Mouse (Mus musculus) WW6 (cell line): ENCODE results near the gene Rnf5.

ENCODE experiments used
- DNase-seq: peaks from one replicate; pipeline ENCODE4 v3.0.0-alpha.2; 2013; ENCODE audit warnings: low read depth, low spot score

Rnf5 gene

DNA sequence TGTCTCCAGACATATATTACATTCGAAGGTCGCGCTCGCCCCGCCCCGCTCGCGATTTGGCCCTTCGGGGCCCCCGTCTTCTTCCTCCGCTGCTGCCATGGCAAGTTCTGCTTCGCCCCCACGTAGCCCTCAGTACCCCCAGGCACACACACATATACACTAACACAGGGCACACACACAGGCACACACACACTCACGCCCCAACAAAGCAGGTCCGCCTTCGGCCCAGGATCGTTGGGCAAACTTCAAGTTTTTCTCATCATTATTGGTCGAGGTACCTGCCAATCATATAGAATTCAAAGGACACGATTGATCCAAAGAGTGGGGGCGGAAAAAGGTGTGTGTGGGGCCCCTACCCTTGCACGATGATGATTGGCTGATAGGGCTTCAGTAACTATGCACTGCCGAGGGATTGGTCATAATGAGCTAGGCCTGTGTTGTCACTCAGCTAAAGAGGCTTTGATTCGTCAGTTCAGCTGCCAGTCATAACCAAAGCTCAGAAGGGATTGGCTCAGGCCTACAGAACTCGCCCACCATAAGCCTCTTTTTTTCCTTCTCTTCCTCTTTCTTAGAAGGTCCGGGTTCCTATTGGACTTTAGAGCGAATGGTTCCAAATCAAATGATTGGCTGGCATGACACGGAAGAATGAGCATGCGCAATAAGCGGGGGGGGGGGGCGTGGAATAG, at the start of gene Rnf5:
TSS of gene Rnf5 (minus strand) at position 316 of the 686 bp plus-strand sequence.
- DNase-seq, result peak; percentile 98

DNA sequence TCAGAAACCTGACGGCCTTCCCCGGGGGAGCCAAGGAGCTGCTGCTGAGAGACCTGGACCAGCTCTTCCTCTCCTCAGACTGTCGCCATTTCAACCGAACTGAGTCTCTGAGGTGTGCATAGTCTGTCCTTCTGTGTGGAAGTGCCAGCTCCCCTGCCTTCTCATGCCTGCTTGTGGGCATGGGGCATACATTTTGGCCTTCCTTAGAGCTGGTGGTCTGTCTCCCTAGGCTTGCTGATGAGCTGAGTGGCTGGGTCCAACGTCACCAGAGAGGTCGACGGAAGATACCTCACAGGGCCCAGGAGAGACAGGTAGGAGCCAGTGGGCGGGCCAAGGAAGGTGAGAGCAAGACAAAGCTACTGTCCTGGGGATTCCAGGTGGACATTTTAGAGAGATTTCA, 49.5 kb upstream of the Rnf5 start:
- no peak for DNase-seq

DNA sequence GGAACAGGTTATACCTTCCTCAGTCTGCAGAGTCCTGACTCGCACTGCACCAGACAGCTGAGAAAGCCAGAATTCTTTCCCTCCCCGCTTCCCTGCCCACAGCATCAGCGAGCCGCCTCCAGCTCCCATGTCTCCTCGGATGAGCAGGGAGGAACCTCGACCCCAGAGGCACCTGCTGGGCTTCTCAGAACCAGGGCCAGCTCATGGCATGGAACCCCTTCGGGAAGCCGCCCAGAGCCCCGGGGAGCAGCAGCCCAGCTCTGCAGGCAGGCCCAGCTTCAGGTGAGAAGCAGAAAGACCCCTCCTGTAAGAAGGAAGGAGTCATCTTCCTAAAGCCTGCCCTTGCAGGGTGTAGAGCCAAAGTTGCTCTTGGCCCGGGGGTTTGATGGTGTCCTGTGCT, 49.1 kb upstream of the Rnf5 start:
- no peak for DNase-seq

DNA sequence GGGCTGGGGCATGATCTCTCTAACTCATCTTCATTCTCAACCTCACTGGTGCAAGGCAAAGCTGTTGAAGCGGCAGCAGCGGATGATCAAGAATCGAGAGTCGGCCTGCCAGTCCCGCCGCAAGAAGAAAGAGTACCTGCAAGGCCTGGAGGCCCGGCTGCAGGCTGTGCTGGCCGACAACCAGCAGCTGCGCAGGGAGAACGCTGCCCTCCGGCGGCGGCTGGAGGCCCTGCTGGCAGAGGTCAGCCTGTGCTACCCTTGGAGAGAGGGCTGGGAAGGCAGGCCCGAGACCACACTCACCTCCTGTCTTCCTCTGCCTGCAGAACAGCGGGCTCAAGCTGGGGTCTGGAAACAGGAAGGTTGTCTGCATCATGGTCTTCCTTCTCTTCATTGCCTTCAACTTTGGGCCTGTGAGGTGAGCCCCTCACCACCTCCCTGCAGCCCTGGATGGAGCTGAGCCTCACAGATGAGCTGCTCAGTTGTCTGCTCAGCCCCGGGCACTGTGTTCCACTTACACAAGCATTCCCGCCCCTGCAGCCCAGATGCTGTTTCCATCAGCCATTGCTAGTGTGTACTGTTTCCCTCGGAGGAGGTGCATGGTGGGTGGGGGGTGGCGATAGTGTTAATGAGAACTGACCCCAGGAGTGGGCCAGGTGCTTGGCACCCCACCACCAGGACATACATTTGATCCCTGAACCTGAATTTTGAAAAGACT, 48.2 kb upstream of the Rnf5 start:
- no peak for DNase-seq

DNA sequence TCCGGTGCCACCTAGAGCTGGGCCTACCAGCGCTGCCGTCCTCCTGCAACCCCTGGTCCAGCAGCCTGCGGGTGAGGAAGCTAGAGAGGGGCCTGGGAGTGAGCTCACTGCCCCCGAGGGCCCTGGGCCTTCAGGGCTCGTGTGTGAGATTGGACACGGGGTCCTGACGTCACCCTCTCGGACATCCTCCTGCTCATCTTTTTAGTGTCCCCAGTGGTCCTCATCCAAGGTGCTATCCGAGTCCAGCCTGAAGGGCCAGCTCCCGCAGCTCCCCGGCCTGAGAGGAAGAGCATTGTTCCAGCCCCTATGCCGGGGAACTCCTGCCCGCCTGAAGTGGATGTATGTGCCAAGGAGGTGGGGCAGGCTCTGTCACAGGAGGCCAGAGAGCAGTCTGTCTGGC, 47.3 kb upstream of the Rnf5 start:
- DNase-seq, result no peak

DNA sequence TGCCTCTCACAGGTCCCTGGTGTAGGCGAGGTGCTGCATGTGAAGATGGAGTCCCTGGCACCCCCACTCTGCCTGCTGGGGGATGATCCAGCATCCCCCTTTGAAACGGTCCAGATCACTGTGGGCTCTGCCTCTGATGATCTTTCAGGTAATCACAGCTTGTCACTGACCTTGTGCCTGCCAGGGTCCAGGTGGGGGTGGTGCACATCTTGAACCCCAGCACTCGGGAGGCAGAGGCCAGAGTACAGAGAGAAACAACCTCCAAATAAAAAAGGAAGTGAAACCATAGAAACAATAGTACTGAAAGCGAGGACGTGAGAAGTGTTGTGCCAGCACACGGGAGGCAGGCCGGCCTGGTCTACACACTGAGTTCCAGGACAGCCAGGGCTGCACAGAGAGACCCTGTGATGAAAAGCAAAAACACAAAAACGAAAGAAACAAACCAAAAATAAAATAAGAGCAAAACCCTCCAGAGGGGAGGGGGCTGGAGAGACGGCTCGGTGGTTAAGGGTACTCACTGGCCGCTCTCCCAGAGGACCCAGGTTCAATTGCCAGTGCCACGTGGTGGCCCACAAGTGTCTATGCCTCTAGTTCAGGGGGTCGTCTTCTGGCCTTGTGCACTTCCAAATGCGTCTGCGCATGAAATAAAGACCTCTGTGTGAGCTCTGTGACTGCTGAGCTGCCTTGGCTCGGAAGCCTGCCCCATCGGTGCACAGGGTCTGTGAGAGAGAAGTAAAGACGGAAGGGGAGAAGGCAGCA, 45.8 kb upstream of the Rnf5 start:
- no peak for DNase-seq

DNA sequence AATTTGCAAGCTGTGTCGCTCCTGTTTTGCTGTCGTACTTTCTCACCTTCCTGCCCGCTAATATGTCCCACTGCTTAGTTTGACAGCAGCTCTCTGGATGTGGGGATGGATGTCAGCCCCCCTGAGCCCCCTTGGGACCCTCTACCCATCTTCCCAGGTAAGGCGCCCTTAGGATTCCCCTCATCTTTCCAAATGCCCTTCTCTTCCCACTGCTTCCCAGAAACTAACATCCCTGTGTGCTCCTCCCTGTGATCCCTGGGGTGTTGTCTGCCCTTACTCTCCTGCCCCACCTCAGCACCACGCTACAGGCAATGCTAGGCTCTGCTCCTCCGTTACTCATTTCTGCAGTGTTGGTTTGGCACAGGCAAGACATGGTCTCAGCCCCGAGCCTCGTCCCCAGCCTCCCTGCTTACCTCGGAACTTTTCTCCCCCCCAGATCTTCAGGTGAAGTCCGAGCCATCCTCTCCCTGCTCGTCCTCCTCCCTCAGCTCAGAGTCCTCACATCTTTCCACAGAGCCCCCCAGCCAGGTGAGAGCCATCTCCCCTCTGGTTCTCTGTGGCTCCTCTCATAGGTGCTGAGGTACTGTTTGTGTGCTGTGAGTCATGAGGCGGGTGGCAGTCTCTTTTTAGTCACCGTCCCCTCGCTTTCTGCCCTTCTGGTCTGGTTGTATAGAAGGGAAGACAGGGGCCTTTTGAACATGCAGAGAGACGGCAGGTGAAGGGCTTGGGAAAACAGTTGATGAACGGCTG, 44.8 kb upstream of the Rnf5 start:
- no peak for DNase-seq

DNA sequence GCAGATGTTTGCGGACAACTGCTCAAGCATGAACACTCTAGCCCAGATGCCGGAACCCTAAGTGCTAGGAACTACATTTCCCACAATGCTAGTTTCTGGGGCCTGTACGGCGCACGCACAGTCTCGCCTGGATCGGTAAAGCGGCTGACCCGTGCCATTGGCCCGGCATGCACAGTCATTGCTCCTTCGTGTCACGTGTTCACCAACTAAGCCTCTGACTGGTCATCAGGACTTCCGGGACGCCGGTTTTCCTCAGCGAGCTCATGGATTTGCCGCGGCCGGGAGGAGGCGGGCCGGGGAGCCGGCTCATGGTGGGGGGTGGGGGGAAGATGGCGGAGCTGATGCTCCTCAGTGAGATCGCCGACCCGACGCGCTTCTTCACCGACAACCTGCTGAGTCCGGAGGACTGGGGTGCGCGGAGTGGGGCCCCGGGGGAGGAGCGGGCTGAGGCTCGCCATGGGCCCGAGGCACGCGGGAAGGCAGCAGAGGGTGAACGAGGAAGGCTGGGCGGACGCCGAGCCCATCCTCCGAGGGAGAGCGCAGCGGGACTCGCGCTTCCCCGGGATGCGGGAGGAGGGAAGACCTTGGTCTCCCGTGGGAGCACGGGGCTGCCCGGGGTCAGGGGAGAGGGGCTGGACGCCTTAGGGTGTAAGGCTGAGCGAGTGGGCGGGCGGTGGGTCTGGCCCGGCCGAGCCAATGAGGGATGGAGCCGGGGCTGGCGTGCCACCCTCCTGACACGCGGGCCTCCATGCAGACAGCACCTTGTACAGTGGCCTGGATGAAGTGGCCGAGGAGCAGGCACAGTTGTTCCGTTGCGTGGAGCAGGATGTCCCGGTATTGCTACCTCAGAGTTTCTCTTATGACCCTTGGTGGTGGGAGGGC, 43.7 kb upstream of the Rnf5 start, which contains the start of gene Atf6b:
TSS of gene Atf6b (plus strand) at position 241 of the 882 bp plus-strand sequence.
- DNase-seq, result peak; percentile 91

DNA sequence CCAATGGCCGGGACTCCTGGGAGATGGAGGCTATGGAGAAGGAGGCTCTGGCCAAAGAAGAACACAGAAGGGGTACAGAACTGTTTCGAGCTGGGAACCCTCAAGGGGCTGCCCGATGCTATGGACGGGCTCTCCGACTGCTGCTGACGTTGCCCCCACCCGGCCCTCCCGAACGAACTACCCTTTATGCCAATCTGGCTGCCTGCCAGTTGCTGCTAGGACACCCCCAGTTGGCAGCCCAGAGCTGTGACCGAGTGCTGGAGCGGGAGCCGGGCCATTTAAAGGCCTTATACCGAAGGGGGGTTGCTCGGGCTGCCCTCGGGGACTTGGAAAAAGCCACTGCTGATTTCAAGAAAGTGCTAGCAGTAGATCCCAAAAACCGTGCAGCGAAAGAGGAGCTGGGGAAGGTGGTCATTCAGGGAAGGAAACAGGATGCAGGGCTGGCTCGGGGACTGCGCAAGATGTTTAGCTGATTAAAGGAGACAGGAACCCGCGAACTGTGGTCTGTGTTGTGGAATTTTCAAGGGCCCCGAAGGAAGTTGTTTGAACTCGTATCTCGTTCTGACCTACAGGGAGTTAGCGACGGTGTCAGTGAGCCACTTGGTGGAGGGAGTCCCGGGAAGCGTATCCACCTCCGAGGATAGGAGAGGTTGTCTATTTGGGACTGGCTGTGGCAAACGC, 42.5 kb upstream of the Rnf5 start:
- no peak for DNase-seq

DNA sequence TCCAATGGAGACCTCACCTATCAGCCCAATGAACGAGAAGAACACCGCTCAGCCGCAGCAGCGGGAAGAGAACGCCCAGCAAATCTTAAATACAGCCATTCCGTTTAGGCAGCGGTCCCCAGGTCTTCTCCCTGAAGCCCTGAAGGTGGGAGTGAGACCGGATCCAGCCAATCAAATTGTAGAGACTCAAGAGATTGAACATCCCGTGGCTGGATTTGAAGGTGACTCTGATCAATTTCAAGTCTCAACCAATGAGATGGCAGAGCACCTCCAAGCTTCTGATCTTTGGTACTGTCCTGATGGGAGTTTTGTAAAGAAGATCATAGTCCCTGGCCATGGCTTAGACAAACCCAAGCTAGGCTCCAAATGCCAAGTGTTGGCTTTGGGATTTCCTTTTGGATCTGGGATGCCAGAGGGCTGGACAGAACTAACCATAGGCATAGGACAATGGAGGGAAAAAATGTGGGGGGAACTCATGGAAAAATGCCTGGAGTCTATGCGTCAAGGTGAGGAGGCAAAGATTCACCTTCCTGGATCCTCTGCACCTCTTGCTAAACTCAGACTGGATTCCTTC, 41.9 kb upstream of the Rnf5 start:
- DNase-seq, result no peak

DNA sequence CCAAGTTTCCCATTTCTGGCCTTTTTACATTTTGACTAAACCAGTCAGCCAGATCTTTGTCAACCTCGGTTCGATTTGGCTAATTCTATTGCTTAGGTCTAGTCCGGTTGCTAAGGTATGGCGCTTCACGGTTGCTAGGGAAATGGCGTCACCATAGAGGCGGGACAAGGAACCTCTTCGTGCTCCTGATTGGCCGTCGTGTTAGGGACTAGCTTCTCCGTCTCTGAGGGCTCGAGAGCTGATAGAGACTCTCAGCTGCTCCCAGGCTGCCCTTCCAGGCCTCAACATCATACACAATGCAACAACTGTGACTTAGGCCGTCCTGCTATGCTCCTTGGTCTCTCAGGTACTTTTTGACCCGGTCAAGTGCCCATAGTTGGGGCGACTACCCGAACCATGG, 41.1 kb upstream of the Rnf5 start, which contains the start of gene Fkbpl:
TSS of gene Fkbpl (plus strand) at position 157 of the 400 bp plus-strand sequence.
- DNase-seq, result peak; percentile 86

DNA sequence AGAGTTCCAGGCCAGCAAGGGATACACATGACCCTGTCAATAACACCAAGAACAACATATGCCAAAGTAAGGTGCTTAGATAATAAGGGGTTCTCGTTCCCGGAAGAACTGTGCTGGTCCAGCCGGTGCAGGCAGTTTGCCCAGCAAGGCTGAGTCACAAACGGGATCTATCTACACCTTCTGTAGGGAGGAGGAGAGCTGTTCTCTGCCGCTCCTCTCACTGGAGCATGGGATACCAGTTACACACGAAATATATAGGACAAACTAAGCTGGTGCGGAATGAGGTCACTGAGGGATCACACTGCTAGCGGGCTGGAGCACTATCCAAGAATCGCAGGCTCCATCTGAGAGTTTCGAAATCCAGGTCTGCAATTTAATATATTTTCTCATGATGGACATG, 40.5 kb upstream of the Rnf5 start:
- no peak for DNase-seq

DNA sequence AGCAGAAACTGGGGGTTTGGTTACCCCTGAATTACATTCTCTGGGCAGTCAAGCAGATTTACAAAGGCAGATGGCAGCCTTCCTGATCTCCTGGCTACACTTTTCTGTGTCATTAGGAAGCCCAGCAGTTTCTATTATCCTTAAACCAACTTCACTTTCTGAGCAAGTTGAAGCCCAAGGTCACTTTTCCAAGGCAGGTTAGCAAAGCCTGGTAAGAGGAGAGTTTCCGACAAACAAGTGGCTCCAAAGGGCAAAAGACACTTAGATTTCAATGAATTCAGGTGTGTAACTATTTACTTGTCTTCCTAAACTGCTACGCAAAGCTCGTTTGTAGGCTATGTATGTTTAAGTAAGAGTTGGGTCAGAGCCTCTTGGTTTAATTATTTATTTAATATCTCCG, 39.9 kb upstream of the Rnf5 start:
- DNase-seq, result no peak

DNA sequence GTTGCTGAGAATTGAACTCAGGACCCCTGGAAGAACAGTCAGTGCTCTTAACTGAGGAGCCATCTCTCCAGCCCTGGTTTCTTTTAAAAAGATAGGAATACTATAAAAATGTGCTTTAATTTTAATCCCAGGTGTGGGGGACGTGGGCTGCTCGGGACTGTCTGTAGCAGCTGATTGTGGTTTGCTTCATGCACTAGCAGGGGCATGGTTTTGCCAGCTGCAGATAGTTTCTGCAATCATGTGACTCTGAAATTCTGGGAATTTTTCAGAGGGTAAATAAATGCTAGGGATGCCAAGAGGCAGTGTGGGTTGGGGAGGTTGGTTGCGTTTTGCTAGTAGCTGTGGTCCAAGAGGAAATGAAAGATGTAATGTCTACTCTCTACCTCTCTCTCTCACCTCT, 38.5 kb upstream of the Rnf5 start:
- no peak for DNase-seq

DNA sequence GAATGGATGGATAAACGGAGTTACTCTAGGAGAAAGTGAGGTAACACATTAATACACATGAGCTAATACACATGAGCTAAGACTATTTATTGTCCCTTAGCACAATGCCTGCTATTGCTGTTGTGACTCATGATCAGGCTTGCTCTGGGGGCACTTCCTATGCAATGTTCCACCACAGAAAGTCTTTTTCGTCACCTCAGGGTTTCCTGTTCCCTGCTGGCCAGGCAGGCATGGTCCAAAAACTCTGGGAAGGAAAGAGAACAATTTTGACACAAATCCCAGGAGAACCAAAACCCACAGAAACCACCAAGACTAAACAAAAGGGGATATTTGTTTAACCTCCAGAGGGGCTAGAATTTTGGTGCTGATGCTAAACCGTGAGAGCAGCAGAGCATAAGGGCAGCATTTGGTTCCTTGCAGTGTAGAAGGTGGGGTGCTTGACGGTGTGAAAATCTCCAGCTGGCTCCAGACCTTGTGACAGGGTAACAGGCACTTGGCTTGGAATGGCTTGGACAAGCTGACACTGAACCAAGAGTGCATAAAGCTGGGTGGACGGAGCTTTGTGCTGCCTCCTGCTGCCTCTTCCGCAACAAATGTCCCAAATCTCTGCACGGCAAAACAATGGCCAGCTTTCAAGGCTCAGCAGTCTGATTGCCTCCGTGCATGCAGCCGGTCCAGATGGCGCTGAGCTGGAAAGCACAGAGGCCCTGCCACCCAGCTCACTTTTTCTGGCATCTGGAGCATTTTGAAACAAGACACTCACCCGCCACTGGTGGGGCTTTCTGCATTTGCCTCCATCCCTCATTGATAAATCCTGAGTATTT, 37.5 kb upstream of the Rnf5 start:
- no peak for DNase-seq

DNA sequence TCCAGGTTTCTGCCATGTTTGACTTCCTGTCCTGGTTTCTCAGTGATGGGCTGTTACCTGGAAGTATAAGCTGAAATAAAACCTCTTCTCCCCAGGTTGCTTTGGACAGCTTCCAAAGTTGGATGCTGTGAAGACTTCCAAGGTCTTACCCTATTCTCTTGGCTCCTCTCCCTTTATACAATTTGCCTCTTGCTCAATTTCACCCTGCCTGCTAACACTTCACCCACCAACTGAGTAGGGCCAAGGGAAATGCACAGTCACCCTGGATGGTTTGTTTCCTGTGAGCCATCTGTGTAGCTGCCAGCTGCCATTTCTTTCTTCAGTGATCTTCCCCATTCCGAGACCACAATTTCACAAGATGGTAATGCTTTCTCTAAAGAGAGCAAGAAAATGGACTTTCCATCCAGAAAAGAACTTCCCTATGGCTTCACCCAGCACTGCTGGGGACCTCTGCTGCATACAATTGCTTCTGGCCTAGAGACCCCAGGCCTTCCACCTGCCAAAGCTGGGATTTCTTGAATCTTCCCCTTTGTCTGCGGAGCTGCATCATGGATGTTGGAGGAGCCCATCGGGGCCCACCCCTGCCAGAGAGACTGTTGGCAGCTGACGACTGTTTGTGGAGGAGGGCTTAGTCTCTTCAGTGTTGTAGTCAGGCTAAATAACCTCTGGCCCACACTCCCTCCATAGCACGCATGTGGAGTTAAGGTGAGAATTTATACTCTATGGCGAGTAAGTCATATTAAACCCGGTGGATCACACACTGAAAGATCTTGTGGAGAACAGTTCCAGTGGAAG, 36.2 kb upstream of the Rnf5 start:
- DNase-seq, result no peak

DNA sequence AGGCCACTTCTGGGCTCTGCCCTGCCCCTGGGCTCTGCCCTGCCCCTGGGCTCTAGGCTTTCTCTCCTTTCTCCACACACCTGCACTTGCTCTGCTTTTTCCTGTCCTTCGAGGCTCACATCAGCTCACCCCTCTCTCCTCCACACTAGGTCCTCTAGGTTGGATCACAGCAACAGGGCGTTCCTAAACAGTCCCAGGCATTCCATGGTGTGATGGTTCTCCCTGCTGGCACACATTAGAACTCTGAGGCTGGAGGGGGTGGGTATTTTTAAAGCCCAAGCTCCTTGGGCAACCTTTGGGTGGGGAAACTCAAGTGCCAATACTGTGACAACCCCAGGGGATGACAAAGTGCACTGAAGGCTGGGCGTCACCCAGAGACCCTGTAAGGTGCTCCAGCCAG, 34.0 kb upstream of the Rnf5 start:
- no peak for DNase-seq

DNA sequence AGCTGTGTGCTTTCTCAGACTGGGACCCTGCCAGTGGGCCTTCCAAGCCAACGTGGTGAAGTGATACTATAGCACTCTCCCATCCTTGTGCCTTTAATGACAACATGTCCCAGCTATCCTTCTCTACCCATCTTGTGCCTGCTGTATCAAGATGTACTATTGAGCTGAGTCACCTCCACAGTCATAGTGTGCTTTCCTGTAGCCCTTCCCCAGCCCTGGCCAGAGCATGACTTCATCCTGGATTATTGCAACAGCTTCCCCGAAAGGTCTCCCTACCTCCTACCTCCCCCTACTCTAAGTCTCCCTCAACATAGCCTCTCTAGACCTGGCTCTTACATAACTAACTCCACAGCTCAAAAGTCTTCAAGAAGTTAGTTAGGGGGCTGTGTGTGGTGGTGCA, 32.2 kb upstream of the Rnf5 start:
- DNase-seq, result no peak
